ENCODE assay signal across 8 mouse cellular contexts in the genomic region with DNA sequence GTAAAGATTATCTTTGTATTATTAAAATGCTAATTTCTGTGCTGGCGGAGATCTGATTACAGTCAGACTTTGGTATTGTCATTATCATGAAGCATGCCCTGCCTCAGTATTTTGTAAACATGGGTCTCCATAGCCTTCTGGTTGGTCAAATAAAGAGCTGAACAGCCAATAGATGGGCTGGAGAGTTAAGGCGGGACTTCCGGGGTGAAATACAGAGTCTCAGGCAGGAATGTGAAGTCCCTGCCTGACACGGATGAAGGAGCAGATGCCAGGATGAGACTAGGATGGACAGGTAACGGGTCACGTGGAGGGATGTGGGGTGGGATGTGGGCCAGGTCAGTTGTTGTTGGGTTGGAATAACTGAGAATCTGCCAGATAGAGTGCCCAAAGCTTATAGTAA. TPM values are rescaled to one million over a fixed set of nuclear protein-coding genes. Genes with fewer than 3 reads are reported as not detected.
DNase-seq lines count a peak whose midpoint lies in the region; ATAC-seq lines count a peak whose summit lies in the region.

Gene Atg4b, plus strand, starts transcription at position 211 of the 400 bp plus-strand sequence.

- H3K9ac ChIP-seq in lung, embryonic 15.5 days, result no peak within 1 kb of the TSS
- no peak within 1 kb of the TSS for H3K9ac ChIP-seq in midbrain, embryonic 14.5 days (replicated peaks; ENCODE audit: low read length)

- no peak within 1 kb of the TSS for H3K4me2 ChIP-seq in lung, embryonic 15.5 days
- no peak within 1 kb of the TSS for H3K4me2 ChIP-seq in midbrain, embryonic 14.5 days (ENCODE audit: low read length)

- H3K4me3 ChIP-seq in lung, embryonic 15.5 days, result no peak within 1 kb of the TSS
- no peak within 1 kb of the TSS for H3K4me3 ChIP-seq in brown adipose tissue, adult 24 weeks (ENCODE audit: insufficient read depth, low read depth, low read length)
- no peak within 1 kb of the TSS for H3K4me3 ChIP-seq in midbrain, embryonic 14.5 days (replicated peaks; ENCODE audit: low read depth, low read length)

- H3K27ac ChIP-seq in lung, embryonic 15.5 days, result no peak within 1 kb of the TSS
- no peak within 1 kb of the TSS for H3K27ac ChIP-seq in brown adipose tissue, adult 24 weeks (replicated peaks; ENCODE audit: low read depth, low read length)
- no peak within 1 kb of the TSS for H3K27ac ChIP-seq in midbrain, embryonic 14.5 days (replicated peaks; ENCODE audit: low read depth, low read length)

- no peak for ATAC-seq in lung, embryonic 15.5 days (ENCODE audit: borderline replicate concordance, extremely low read depth, low FRiP score, low TSS enrichment)
- ATAC-seq in midbrain, embryonic 14.5 days (ENCODE audit: low FRiP score, low TSS enrichment), result no peak

- H3K9me3 ChIP-seq in lung, embryonic 15.5 days, result no peaks in the 10 kb centered on the region
- no peaks in the 10 kb centered on the region for H3K9me3 ChIP-seq in midbrain, embryonic 14.5 days (ENCODE audit: control insufficient read depth, low read length)

- no peak for DNase-seq in lung, postnatal 4 days
- DNase-seq in heart, adult 8-10 months (ENCODE audit: low spot score), result no peak
- DNase-seq in layer of hippocampus, postnatal 14 days (ENCODE audit: low spot score in 2 of 2), result no peak
- no peak for DNase-seq in midbrain, embryonic 14.5 days
- no peak for DNase-seq in c-Kit-positive CD71-positive TER-119-positive erythroid progenitor cells, embryonic 14.5 days (ENCODE audit: low spot score)
- no peak for DNase-seq in lung, adult 18-20 months

- no peaks in the 10 kb centered on the region for H3K27me3 ChIP-seq in lung, embryonic 15.5 days
- no peaks in the 10 kb centered on the region for H3K27me3 ChIP-seq in midbrain, embryonic 14.5 days (ENCODE audit: control insufficient read depth, insufficient read depth, low read length)

- peaks cover 17% of the 10 kb centered on the region for H3K4me1 ChIP-seq in lung, embryonic 15.5 days
- H3K4me1 ChIP-seq in brown adipose tissue, adult 24 weeks (ENCODE audit: control insufficient read depth, insufficient read depth, insufficient read length, low read length), result peaks cover 2% of the 10 kb centered on the region; the same call in 1 of the 2 replicates
- peaks cover 13% of the 10 kb centered on the region; the same call in 1 of the 2 replicates for H3K4me1 ChIP-seq in midbrain, embryonic 14.5 days (ENCODE audit: control insufficient read depth, insufficient read depth, low read length)

- peaks cover 19% of the 10 kb centered on the region for H3K36me3 ChIP-seq in lung, embryonic 15.5 days
- peaks cover 26% of the 10 kb centered on the region for H3K36me3 ChIP-seq in midbrain, embryonic 14.5 days (ENCODE audit: control insufficient read depth, insufficient read depth, low read length)

- 85% methylated on average over 6 of the region's 6 CpGs for WGBS in lung, embryonic 15.5 days
- WGBS in midbrain, embryonic 14.5 days, result 82% methylated on average over 6 of the region's 6 CpGs

RNA-seq across cellular contexts. Expression of gene Atg4b, which starts in this region (rescaled TPM):
- 75.2 and 76.8 TPM in 2 replicates for polyA plus RNA-seq in lung, embryonic 15.5 days (2015; fragmentation: Nextera tagmentation; extraction: Ambion mirVana)
- polyA plus RNA-seq in brown adipose tissue, adult 24 weeks (2012; ENCODE audit: insufficient read depth, insufficient read length, missing spikeins), result 34.8 and 43.4 TPM in 2 replicates
- 10 to 100 TPM; 28.5 to 35.3 (median 34.6) TPM for total RNA-seq in heart, adult 8-10 months (2022)
- 10 to 100 TPM; 68.8 to 72.9 TPM for total RNA-seq in layer of hippocampus, postnatal 14 days (2021)
- polyA plus RNA-seq in midbrain, embryonic 14.5 days (2014; fragmentation: Nextera tagmentation; extraction: Ambion mirVana), result 101 and 102 TPM in 2 replicates
